Mouse (Mus musculus) embryonic facial prominence, embryonic 15.5 days (tissue): ENCODE measurements around the gene Lrrc43. TPM values are rescaled to one million over a fixed set of nuclear protein-coding genes. Genes with fewer than 3 reads are reported as not detected.

Experiments used
- microRNA-seq: library from miRNA; unstranded; fragments of <30 nt; microRNA quantifications from one replicate; pipeline ENCODE4, GENCODE M21; 2016; ENCODE audit warnings: borderline number of aligned reads
- polyA plus RNA-seq: library from polyadenylated mRNA; unstranded; fragments of >200 nt; fragmentation: Nextera tagmentation; extraction: Ambion mirVana; gene quantifications from 2 replicates; pipeline ENCODE4 v1.2.1, GENCODE M21; 2015

Gene Lrrc43
- polyA plus RNA-seq, 1 experiment from 2014 or later, result 1.5 TPM

Small RNAs within 50 kb of the gene (microRNA-seq; reads per million reads assigned to microRNA genes)
- 1.0 reads per million for gene Mir7647

Other genes starting within 250 kb of the Lrrc43 start
- 3.4 and 4.7 TPM in 2 replicates for gene Wdr66, start 237.2 kb upstream of the Lrrc43 start, polyA plus RNA-seq
- 28.9 and 31.0 TPM in 2 replicates for gene Bcl7a, start 145.5 kb upstream of the Lrrc43 start, polyA plus RNA-seq
- 17.9 and 20.7 TPM in 2 replicates for gene Mlxip, start 94.5 kb upstream of the Lrrc43 start, polyA plus RNA-seq
- gene Il31, start 184 bp downstream of the Lrrc43 start, polyA plus RNA-seq, result not detected in 2 replicates
- 0.49 and 1.1 TPM in 2 replicates for gene B3gnt4, start 21.2 kb downstream of the Lrrc43 start, polyA plus RNA-seq
- 108 and 114 TPM in 2 replicates for gene Diablo, start 34.9 kb downstream of the Lrrc43 start, polyA plus RNA-seq
- 0.46 and 0.68 TPM in 2 replicates for gene Gm49027, start 36.2 kb downstream of the Lrrc43 start, polyA plus RNA-seq
- gene Vps33a, start 83.7 kb downstream of the Lrrc43 start, polyA plus RNA-seq, result 27.3 and 27.8 TPM in 2 replicates
- gene Clip1, start 195.3 kb downstream of the Lrrc43 start, polyA plus RNA-seq, result 43.0 and 44.7 TPM in 2 replicates
- gene Zcchc8, start 231.8 kb downstream of the Lrrc43 start, polyA plus RNA-seq, result 66.6 and 73.6 TPM in 2 replicates